Mouse (Mus musculus) testis, adult 2 months (tissue): ENCODE measurements around the gene Akap5.

Experiments used
- CTCF ChIP-seq: fragments of 200-500 bp; IDR thresholded peaks from 2 replicates; pipeline ENCODE4 v1.5.1; 2012; ENCODE audit warnings: low read depth, mild to moderate bottlenecking, inconsistent platforms, low read length, moderate library complexity; ENCODE audit not compliant: control insufficient read depth, insufficient read depth, insufficient replicate concordance
- POLR2A ChIP-seq: fragments of 200-500 bp; IDR thresholded peaks from 2 replicates; pipeline ENCODE4 v1.6.1; 2012; ENCODE audit warnings: low read depth, mild to moderate bottlenecking, inconsistent platforms, low read length, moderate library complexity; ENCODE audit not compliant: control insufficient read depth

DNA sequence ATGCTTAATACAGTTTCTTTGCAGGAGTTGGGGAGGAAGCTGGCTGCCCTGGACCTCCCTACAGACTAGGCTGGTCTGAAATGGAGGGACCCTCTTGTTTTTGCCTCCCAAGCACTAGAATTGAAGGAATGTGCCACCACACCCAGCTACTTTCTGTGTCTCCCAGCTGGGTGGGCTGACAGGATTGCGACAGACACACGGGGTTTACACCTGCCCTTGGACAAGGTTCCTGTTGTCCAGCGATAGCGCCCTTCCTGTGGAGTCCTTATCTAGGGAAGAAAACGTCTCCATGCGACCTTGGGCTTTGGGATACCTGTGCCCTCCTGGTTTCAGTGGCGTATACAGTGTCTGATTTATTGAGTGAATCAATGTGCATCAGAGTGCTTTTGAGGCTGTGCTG lies 55.5 kb downstream of the Akap5 start:
- TF ChIP-seq CTCF (no peak), POLR2A (no peak)
